Mouse (Mus musculus) urinary bladder, postnatal 36 days (tissue): ENCODE measurements at regions not wholly inside any gene's neighbourhood (a gene's known extent, or its start where the extent isn't known, plus 50 kb on each side); places are given as distances from the start of the nearest gene placed in this dataset.

Experiments
- DNase-seq, 2 experiments: peaks; one replicate each; pipeline ENCODE4 v3.0.0; 2022; ENCODE audit warnings: low spot score in 2 of 2, mixed read lengths in 1 of 2

- no peak for DNase-seq
These were observed 172.8 kb upstream of the Stt3b start for GRCm38 (mm10) chr9:115483024-115483423.

- no peak for DNase-seq
These were observed 173.5 kb upstream of the Stt3b start for GRCm38 (mm10) chr9:115483721-115484120.

- no peak for DNase-seq
These were observed 174.2 kb upstream of the Stt3b start for GRCm38 (mm10) chr9:115484408-115484807.

GRCm38 (mm10) chr9:115485219-115485618, 175.0 kb upstream of the Stt3b start:
- DNase-seq = no peak

- DNase-seq = no peak
These were observed 177.0 kb upstream of the Stt3b start for GRCm38 (mm10) chr9:115487175-115487760.

- no peak for DNase-seq
These were observed 178.9 kb upstream of the Stt3b start for GRCm38 (mm10) chr9:115488913-115489809.

- no peak for DNase-seq
These were observed 182.4 kb upstream of the Stt3b start for GRCm38 (mm10) chr9:115492431-115493171.

- DNase-seq = no peak
These were observed 183.5 kb upstream of the Stt3b start for GRCm38 (mm10) chr9:115493765-115494164.

GRCm38 (mm10) chr9:115499536-115499935, 189.3 kb upstream of the Stt3b start:
- no peak for DNase-seq

- DNase-seq = no peak
These were observed 194.6 kb upstream of the Stt3b start for GRCm38 (mm10) chr9:115504789-115505188.

GRCm38 (mm10) chr9:115507131-115507689, 197.0 kb upstream of the Stt3b start:
- DNase-seq = no peak

GRCm38 (mm10) chr9:115512835-115513629, 202.8 kb upstream of the Stt3b start:
- DNase-seq = no peak

- no peak for DNase-seq
These were observed 207.7 kb upstream of the Stt3b start for GRCm38 (mm10) chr9:115517903-115518302.

- DNase-seq = no peak
These were observed 213.9 kb upstream of the Stt3b start for GRCm38 (mm10) chr9:115524161-115524560.

GRCm38 (mm10) chr9:115524591-115524990, 214.4 kb upstream of the Stt3b start:
- DNase-seq = no peak

GRCm38 (mm10) chr9:115526322-115526721, 216.1 kb upstream of the Stt3b start:
- DNase-seq = no peak

GRCm38 (mm10) chr9:115526981-115527380, 216.8 kb upstream of the Stt3b start:
- no peak for DNase-seq

- DNase-seq = no peak
These were observed 224.0 kb upstream of the Stt3b start for GRCm38 (mm10) chr9:115534198-115534597.

GRCm38 (mm10) chr9:115543665-115544064, 233.4 kb upstream of the Stt3b start:
- DNase-seq = no peak

GRCm38 (mm10) chr9:115545178-115545577, 235.0 kb upstream of the Stt3b start:
- DNase-seq = no peak

GRCm38 (mm10) chr9:115545792-115546191, 235.6 kb upstream of the Stt3b start:
- DNase-seq = no peak
